Mouse (Mus musculus): ENCODE data around the gene Rhox2h. TPM values are rescaled to one million over a fixed set of nuclear protein-coding genes. Genes with fewer than 3 reads are reported as not detected.

Rhox2h gene
- polyA plus RNA-seq, 1 experiment from 2014 or later, result not detected

Other genes with a start within 250 kb of the Rhox2h start
- not detected in 2 replicates for gene Rhox4b, start 240.8 kb downstream of the Rhox2h start, polyA plus RNA-seq (2015; fragmentation: Nextera tagmentation; extraction: Ambion mirVana)
- not detected in 2 replicates for gene Rhox2c, start 219.6 kb downstream of the Rhox2h start, polyA plus RNA-seq (2015; fragmentation: Nextera tagmentation; extraction: Ambion mirVana)
- not detected in 2 replicates for gene Rhox3c, start 214.7 kb downstream of the Rhox2h start, polyA plus RNA-seq (2015; fragmentation: Nextera tagmentation; extraction: Ambion mirVana)
- not detected in 2 replicates for gene Rhox4c, start 192.9 kb downstream of the Rhox2h start, polyA plus RNA-seq (2015; fragmentation: Nextera tagmentation; extraction: Ambion mirVana)
- not detected in 2 replicates for gene Rhox2d, start 179.8 kb downstream of the Rhox2h start, polyA plus RNA-seq (2015; fragmentation: Nextera tagmentation; extraction: Ambion mirVana)
- not detected in 2 replicates for gene Rhox4d, start 158.9 kb downstream of the Rhox2h start, polyA plus RNA-seq (2015; fragmentation: Nextera tagmentation; extraction: Ambion mirVana)
- gene Rhox2e, start 142.8 kb downstream of the Rhox2h start, polyA plus RNA-seq (2015; fragmentation: Nextera tagmentation; extraction: Ambion mirVana), result not detected in 2 replicates
- gene Rhox3e, start 131.3 kb downstream of the Rhox2h start, polyA plus RNA-seq (2015; fragmentation: Nextera tagmentation; extraction: Ambion mirVana), result not detected in 2 replicates
- not detected in 2 replicates for gene Rhox4e, start 115.9 kb downstream of the Rhox2h start, polyA plus RNA-seq (2015; fragmentation: Nextera tagmentation; extraction: Ambion mirVana)
- not detected in 2 replicates for gene Rhox2f, start 101.9 kb downstream of the Rhox2h start, polyA plus RNA-seq (2015; fragmentation: Nextera tagmentation; extraction: Ambion mirVana)
- not detected in 2 replicates for gene Rhox3f, start 92.3 kb downstream of the Rhox2h start, polyA plus RNA-seq (2015; fragmentation: Nextera tagmentation; extraction: Ambion mirVana)
- not detected in 2 replicates for gene Rhox4f, start 65.6 kb downstream of the Rhox2h start, polyA plus RNA-seq (2015; fragmentation: Nextera tagmentation; extraction: Ambion mirVana)
- gene Rhox3g, start 44.7 kb downstream of the Rhox2h start, polyA plus RNA-seq (2015; fragmentation: Nextera tagmentation; extraction: Ambion mirVana), result not detected in 2 replicates
- gene Rhox2g, start 29.8 kb downstream of the Rhox2h start, polyA plus RNA-seq (2015; fragmentation: Nextera tagmentation; extraction: Ambion mirVana), result not detected in 2 replicates
- not detected in 2 replicates for gene Rhox4g, start 21.9 kb downstream of the Rhox2h start, polyA plus RNA-seq (2015; fragmentation: Nextera tagmentation; extraction: Ambion mirVana)
- gene Rhox3h, start 4.5 kb downstream of the Rhox2h start, polyA plus RNA-seq (2015; fragmentation: Nextera tagmentation; extraction: Ambion mirVana), result not detected in 2 replicates
- 0.90 and 1.6 TPM in 2 replicates for gene Rhox5, start 131.6 kb upstream of the Rhox2h start, polyA plus RNA-seq (2015; fragmentation: Nextera tagmentation; extraction: Ambion mirVana)
- not detected in 2 replicates for gene Rhox6, start 153.6 kb upstream of the Rhox2h start, polyA plus RNA-seq (2015; fragmentation: Nextera tagmentation; extraction: Ambion mirVana)
- gene Rhox7a, start 158.4 kb upstream of the Rhox2h start, polyA plus RNA-seq (2015; fragmentation: Nextera tagmentation; extraction: Ambion mirVana), result not detected in 2 replicates
- not detected in 2 replicates for gene Rhox8, start 205.7 kb upstream of the Rhox2h start, polyA plus RNA-seq (2015; fragmentation: Nextera tagmentation; extraction: Ambion mirVana)
- not detected in 2 replicates for gene Rhox7b, start 224.0 kb upstream of the Rhox2h start, polyA plus RNA-seq (2015; fragmentation: Nextera tagmentation; extraction: Ambion mirVana)
- gene Rhox9, start 228.5 kb upstream of the Rhox2h start, polyA plus RNA-seq (2015; fragmentation: Nextera tagmentation; extraction: Ambion mirVana), result not detected in 2 replicates

Measured in kidney, embryonic 16.5 days (tissue).